Mouse (Mus musculus): ENCODE data around the gene Gm15155. TPM values are rescaled to one million over a fixed set of nuclear protein-coding genes. Genes with fewer than 3 reads are reported as not detected.

Gene Gm15155
- polyA plus RNA-seq, 1 experiment from 2014 or later: not detected

DNA sequence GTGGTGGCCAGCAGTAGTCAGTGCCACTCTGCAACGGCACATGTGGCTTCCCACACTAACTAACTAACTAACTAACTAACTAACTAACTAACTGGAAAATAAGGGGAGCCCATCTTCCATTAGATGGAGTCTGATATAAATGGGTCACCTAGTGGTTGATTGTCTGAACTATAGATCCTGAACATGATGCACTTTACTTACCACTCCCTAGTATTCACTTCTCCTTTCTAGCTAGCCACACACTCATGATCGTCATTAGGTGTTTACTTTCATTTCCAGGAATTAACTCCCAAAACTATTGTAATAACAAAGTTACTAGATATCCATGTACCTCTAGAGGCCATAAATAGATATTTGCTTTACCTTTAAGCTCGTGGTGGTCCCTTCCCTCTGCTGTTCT is 99.6 kb downstream of the Gm15155 start:
- H3K36me3 ChIP-seq (ENCODE audit: control insufficient read depth, insufficient read depth, low read length): no peaks in the 10 kb centered on the region
- no peaks in the 10 kb centered on the region for H3K27me3 ChIP-seq (ENCODE audit: control insufficient read depth, insufficient read depth, low read length)
- H3K4me2 ChIP-seq (ENCODE audit: low read depth, severe bottlenecking): no peak overlapping the region
- no peak overlapping the region for H3K27ac ChIP-seq (replicated peaks; ENCODE audit: low read depth, low read length)
- no peaks in the 10 kb centered on the region for H3K9me3 ChIP-seq (ENCODE audit: control insufficient read depth, low read length)
- no peak overlapping the region for H3K9ac ChIP-seq (ENCODE audit: low read length)
- WGBS: 82% methylated on average over 3 of the region's 3 CpGs
- no peak overlapping the region for H3K4me3 ChIP-seq (ENCODE audit: low read depth, low read length)
- H3K4me1 ChIP-seq (ENCODE audit: control insufficient read depth, insufficient read depth, low read length): no peaks in the 10 kb centered on the region
- DNase-seq (ENCODE audit: low spot score): no peak
- ATAC-seq (ENCODE audit: insufficient number of reproducible peaks, low FRiP score, low TSS enrichment, low read depth): no peak

DNA sequence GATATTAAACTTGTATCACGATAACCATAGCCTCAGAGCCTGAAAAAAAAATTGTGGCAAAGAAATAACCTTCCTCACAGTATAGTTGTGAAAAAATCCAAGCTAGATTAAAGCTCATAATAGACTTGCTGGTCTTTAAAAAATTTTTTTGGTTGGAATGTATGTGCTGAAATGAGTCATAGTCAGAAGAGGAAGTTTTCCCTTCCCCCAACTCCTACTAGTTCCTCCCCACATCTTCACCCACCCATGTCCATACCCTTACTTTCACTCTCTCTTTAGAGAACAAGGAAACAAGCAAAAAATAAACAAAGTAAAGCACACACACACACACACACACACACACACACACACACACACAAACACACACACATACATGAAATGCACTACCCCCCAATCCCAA is 103.8 kb downstream of the Gm15155 start:
- Histone ChIP-seq H3K36me3 (ENCODE audit: control insufficient read depth, insufficient read depth, low read length) (no peaks in the 10 kb centered on the region), H3K4me1 (ENCODE audit: control insufficient read depth, insufficient read depth, low read length) (no peaks in the 10 kb centered on the region), H3K4me2 (ENCODE audit: low read depth, severe bottlenecking) (no peak overlapping the region), H3K9ac (ENCODE audit: low read length) (no peak overlapping the region), H3K27me3 (ENCODE audit: control insufficient read depth, insufficient read depth, low read length) (no peaks in the 10 kb centered on the region), H3K9me3 (ENCODE audit: control insufficient read depth, low read length) (no peaks in the 10 kb centered on the region), H3K4me3 (ENCODE audit: low read depth, low read length) (no peak overlapping the region), H3K27ac (replicated peaks; ENCODE audit: low read depth, low read length) (no peak overlapping the region)
- DNase-seq (ENCODE audit: low spot score): no peak
- no peak for ATAC-seq (ENCODE audit: insufficient number of reproducible peaks, low FRiP score, low TSS enrichment, low read depth)
- 77% methylated on average over 1 of the region's 1 CpGs for WGBS

DNA sequence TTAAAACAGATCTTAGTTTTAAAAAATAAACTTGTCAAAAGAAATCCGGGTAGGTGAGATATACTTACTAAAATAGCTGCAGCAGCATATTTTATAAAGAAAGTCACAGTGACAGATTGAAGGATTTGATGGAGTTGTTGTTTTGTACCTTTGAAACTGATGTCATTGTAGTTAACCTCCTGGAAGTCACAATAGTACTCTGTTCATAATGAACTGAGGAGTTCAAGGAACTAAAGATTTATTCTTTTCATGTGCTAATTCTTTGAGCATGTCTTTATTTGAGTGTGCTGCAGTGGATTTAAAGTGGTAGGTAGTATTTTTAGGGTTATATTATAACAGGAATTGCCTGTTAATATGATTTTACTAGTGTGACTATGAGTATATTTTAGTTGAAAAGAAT is 263.6 kb downstream of the Gm15155 start:
- no peaks in the 10 kb centered on the region for H3K9me3 ChIP-seq (ENCODE audit: control insufficient read depth, low read length)
- H3K27me3 ChIP-seq (ENCODE audit: control insufficient read depth, insufficient read depth, low read length): no peaks in the 10 kb centered on the region
- H3K27ac ChIP-seq (replicated peaks; ENCODE audit: low read depth, low read length): no peak overlapping the region
- no peak overlapping the region for H3K4me2 ChIP-seq (ENCODE audit: low read depth, severe bottlenecking)
- no peak overlapping the region for H3K9ac ChIP-seq (ENCODE audit: low read length)
- DNase-seq (ENCODE audit: low spot score) (no peak), ATAC-seq (ENCODE audit: insufficient number of reproducible peaks, low FRiP score, low TSS enrichment, low read depth) (no peak)
- H3K4me3 ChIP-seq (ENCODE audit: low read depth, low read length): no peak overlapping the region
- H3K36me3 ChIP-seq (ENCODE audit: control insufficient read depth, insufficient read depth, low read length): no peaks in the 10 kb centered on the region
- no peaks in the 10 kb centered on the region for H3K4me1 ChIP-seq (ENCODE audit: control insufficient read depth, insufficient read depth, low read length)
- 72% methylated on average over 1 of the region's 1 CpGs for WGBS

DNA sequence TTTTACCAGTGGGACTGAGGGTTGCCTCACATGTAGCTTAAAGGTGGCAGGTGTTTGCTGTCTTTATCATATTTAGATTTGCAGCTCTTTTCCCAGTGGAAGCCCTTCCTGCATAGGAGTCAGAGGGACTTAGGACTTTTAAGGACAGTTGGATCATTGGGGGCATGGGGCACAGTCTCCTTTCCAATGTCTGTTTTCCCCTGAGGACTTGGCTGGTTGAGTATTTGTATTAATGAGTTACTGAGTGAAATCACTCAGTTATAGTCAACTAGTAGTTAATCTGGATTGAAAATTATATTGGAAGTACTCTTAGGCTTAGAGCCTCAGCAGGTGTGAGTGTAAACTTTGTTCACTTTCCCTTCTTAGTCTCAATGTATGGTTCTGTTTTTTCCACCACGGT is 275.5 kb downstream of the Gm15155 start:
- no peaks in the 10 kb centered on the region for H3K36me3 ChIP-seq (ENCODE audit: control insufficient read depth, insufficient read depth, low read length)
- H3K27me3 ChIP-seq (ENCODE audit: control insufficient read depth, insufficient read depth, low read length): no peaks in the 10 kb centered on the region
- H3K27ac ChIP-seq (replicated peaks; ENCODE audit: low read depth, low read length): no peak overlapping the region
- ATAC-seq (ENCODE audit: insufficient number of reproducible peaks, low FRiP score, low TSS enrichment, low read depth) (no peak), DNase-seq (ENCODE audit: low spot score) (no peak)
- no peaks in the 10 kb centered on the region for H3K9me3 ChIP-seq (ENCODE audit: control insufficient read depth, low read length)
- no peak overlapping the region for H3K4me3 ChIP-seq (ENCODE audit: low read depth, low read length)
- H3K4me1 ChIP-seq (ENCODE audit: control insufficient read depth, insufficient read depth, low read length): no peaks in the 10 kb centered on the region
- WGBS: 77% methylated on average over 1 of the region's 1 CpGs
- H3K9ac ChIP-seq (ENCODE audit: low read length): no peak overlapping the region
- H3K4me2 ChIP-seq (ENCODE audit: low read depth, severe bottlenecking): no peak overlapping the region

- Histone ChIP-seq H3K27ac (replicated peaks; ENCODE audit: low read depth, low read length) (no peak overlapping the region), H3K9ac (ENCODE audit: low read length) (no peak overlapping the region), H3K4me2 (ENCODE audit: low read depth, severe bottlenecking) (no peak overlapping the region), H3K36me3 (ENCODE audit: control insufficient read depth, insufficient read depth, low read length) (no peaks in the 10 kb centered on the region), H3K4me1 (ENCODE audit: control insufficient read depth, insufficient read depth, low read length) (no peaks in the 10 kb centered on the region), H3K9me3 (ENCODE audit: control insufficient read depth, low read length) (no peaks in the 10 kb centered on the region), H3K4me3 (ENCODE audit: low read depth, low read length) (no peak overlapping the region), H3K27me3 (ENCODE audit: control insufficient read depth, insufficient read depth, low read length) (no peaks in the 10 kb centered on the region)
- no peak for DNase-seq (ENCODE audit: low spot score)
- ATAC-seq (ENCODE audit: insufficient number of reproducible peaks, low FRiP score, low TSS enrichment, low read depth): no peak
These were observed 277.2 kb downstream of the Gm15155 start for GRCm38 (mm10) chrX:155901742-155902141.

GRCm38 (mm10) chrX:155903108-155903507 is 278.6 kb downstream of the Gm15155 start:
- H3K27ac ChIP-seq (replicated peaks; ENCODE audit: low read depth, low read length): no peak overlapping the region
- H3K36me3 ChIP-seq (ENCODE audit: control insufficient read depth, insufficient read depth, low read length): no peaks in the 10 kb centered on the region
- no peaks in the 10 kb centered on the region for H3K27me3 ChIP-seq (ENCODE audit: control insufficient read depth, insufficient read depth, low read length)
- no peak overlapping the region for H3K4me2 ChIP-seq (ENCODE audit: low read depth, severe bottlenecking)
- no peaks in the 10 kb centered on the region for H3K9me3 ChIP-seq (ENCODE audit: control insufficient read depth, low read length)
- 61% methylated on average over 1 of the region's 1 CpGs for WGBS
- no peak for ATAC-seq (ENCODE audit: insufficient number of reproducible peaks, low FRiP score, low TSS enrichment, low read depth)
- H3K4me3 ChIP-seq (ENCODE audit: low read depth, low read length): no peak overlapping the region
- no peak for DNase-seq (ENCODE audit: low spot score)
- no peak overlapping the region for H3K9ac ChIP-seq (ENCODE audit: low read length)
- no peaks in the 10 kb centered on the region for H3K4me1 ChIP-seq (ENCODE audit: control insufficient read depth, insufficient read depth, low read length)

DNA sequence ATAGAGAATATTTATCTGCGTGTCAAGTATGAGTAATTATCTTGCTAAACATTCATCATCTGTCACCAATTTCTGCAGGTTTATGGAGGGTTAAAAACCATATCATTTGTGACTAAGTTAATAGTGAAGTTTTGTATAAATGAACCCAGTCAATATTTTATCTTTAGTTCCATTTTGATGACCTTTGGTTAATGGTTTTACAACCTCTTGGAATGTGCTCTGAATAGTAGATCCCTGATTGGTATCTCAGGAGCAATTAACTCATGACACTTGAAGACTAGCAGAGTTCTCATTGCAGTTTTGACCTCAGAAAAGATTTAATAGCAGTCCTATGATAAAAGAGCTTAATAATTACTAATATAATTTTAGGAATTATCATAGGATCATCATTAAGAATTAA is 385.2 kb downstream of the Gm15155 start:
- no peaks in the 10 kb centered on the region for H3K9me3 ChIP-seq (ENCODE audit: control insufficient read depth, low read length)
- H3K4me3 ChIP-seq (ENCODE audit: low read depth, low read length): no peak overlapping the region
- WGBS: 71% methylated on average over 1 of the region's 1 CpGs
- no peaks in the 10 kb centered on the region for H3K27me3 ChIP-seq (ENCODE audit: control insufficient read depth, insufficient read depth, low read length)
- H3K4me2 ChIP-seq (ENCODE audit: low read depth, severe bottlenecking): no peak overlapping the region
- no peak overlapping the region for H3K27ac ChIP-seq (replicated peaks; ENCODE audit: low read depth, low read length)
- H3K9ac ChIP-seq (ENCODE audit: low read length): no peak overlapping the region
- H3K4me1 ChIP-seq (ENCODE audit: control insufficient read depth, insufficient read depth, low read length): no peaks in the 10 kb centered on the region
- H3K36me3 ChIP-seq (ENCODE audit: control insufficient read depth, insufficient read depth, low read length): no peaks in the 10 kb centered on the region
- ATAC-seq (ENCODE audit: insufficient number of reproducible peaks, low FRiP score, low TSS enrichment, low read depth) (no peak), DNase-seq (ENCODE audit: low spot score) (no peak)

GRCm38 (mm10) chrX:156155776-156156175 is 531.2 kb downstream of the Gm15155 start:
- H3K9me3 ChIP-seq (ENCODE audit: control insufficient read depth, low read length): no peaks in the 10 kb centered on the region
- H3K9ac ChIP-seq (ENCODE audit: low read length): no peak overlapping the region
- DNase-seq (ENCODE audit: low spot score): no peak
- H3K27me3 ChIP-seq (ENCODE audit: control insufficient read depth, insufficient read depth, low read length): no peaks in the 10 kb centered on the region
- ATAC-seq (ENCODE audit: insufficient number of reproducible peaks, low FRiP score, low TSS enrichment, low read depth): no peak
- H3K4me3 ChIP-seq (ENCODE audit: low read depth, low read length): no peak overlapping the region
- H3K27ac ChIP-seq (replicated peaks; ENCODE audit: low read depth, low read length): no peak overlapping the region
- WGBS: 73% methylated on average over 2 of the region's 2 CpGs
- no peaks in the 10 kb centered on the region for H3K36me3 ChIP-seq (ENCODE audit: control insufficient read depth, insufficient read depth, low read length)
- no peak overlapping the region for H3K4me2 ChIP-seq (ENCODE audit: low read depth, severe bottlenecking)
- H3K4me1 ChIP-seq (ENCODE audit: control insufficient read depth, insufficient read depth, low read length): no peaks in the 10 kb centered on the region

- H3K9me3 ChIP-seq (ENCODE audit: control insufficient read depth, low read length): no peaks in the 10 kb centered on the region
- DNase-seq (ENCODE audit: low spot score): no peak
- no peaks in the 10 kb centered on the region for H3K27me3 ChIP-seq (ENCODE audit: control insufficient read depth, insufficient read depth, low read length)
- no peaks in the 10 kb centered on the region for H3K4me1 ChIP-seq (ENCODE audit: control insufficient read depth, insufficient read depth, low read length)
- H3K36me3 ChIP-seq (ENCODE audit: control insufficient read depth, insufficient read depth, low read length): no peaks in the 10 kb centered on the region
- H3K4me2 ChIP-seq (ENCODE audit: low read depth, severe bottlenecking): no peak overlapping the region
- ATAC-seq (ENCODE audit: insufficient number of reproducible peaks, low FRiP score, low TSS enrichment, low read depth): no peak
- no peak overlapping the region for H3K9ac ChIP-seq (ENCODE audit: low read length)
- H3K27ac ChIP-seq (replicated peaks; ENCODE audit: low read depth, low read length): no peak overlapping the region
- H3K4me3 ChIP-seq (ENCODE audit: low read depth, low read length): no peak overlapping the region
These were observed 547.0 kb downstream of the Gm15155 start for GRCm38 (mm10) chrX:156171587-156171986.
